Mouse (Mus musculus): ENCODE measurements around the gene Tmem120b. TPM values are rescaled to one million over a fixed set of nuclear protein-coding genes. Genes with fewer than 3 reads are reported as not detected.

The Tmem120b gene
- polyA plus RNA-seq (2012; rRNA removed), result 1.6 and 3.3 TPM in 2 replicates

- Histone ChIP-seq H3K27me3 (ENCODE audit: control insufficient read depth, insufficient read depth, low read length) (no peaks in the 10 kb centered on the region), H3K4me1 (ENCODE audit: control insufficient read depth, insufficient read depth, insufficient read length, low read length) (no peaks in the 10 kb centered on the region), H3K36me3 (ENCODE audit: control insufficient read depth, insufficient read depth, low read length) (no peaks in the 10 kb centered on the region), H3K27ac (ENCODE audit: insufficient read depth, low read depth, low read length) (no peak within 1 kb of the TSS), H3K4me3 (ENCODE audit: low read depth, low read length) (no peak within 1 kb of the TSS)
- WGBS, result 82% methylated on average over 12 of the region's 12 CpGs
- no peak for TF ChIP-seq POLR2A (IDR thresholded peaks at IDR 0.05; ENCODE audit: low read depth, low read length)
- TF ChIP-seq CTCF (IDR thresholded peaks at IDR 0.05; ENCODE audit: extremely low read depth, insufficient read length, insufficient replicate concordance, low read depth, low read length), result no peak
Observed at GRCm38 (mm10) chr5:123068115-123068514, at the start of gene Tmem120b. Gene Tmem120b (plus strand): TSS chr5:123068415.

DNA sequence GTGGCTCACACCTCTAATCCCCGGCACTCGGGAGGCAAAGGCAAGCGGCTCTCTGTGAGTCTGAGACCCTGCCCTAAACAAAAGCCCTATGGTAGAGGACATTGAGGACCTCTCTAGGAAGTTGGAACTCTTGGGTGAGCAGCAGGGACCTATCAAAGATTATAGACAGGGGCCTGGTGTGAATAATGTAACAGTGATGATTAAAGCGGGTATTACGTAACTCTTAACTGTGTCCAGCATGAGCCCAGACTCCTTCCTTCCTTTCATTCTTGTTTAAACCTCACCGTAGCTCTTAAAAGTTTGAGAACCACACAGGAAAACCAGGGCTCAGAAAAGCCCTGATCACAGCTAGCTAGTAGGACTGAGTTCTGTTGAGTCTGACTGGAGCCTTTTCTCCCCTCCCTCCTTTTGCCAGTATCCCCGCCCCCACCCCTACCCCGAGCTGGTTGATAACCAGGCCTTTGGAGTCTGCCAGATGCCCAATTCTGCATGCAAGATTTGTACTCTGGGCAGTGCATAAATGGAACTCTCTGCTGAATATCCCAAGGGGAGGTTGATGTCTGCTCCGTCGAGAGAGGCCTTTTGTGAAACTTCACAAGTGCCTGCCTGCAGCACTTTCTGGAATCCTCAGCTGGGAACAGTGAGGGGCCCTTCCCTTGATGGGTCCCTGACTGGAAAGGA is 48.7 kb upstream of the Tmem120b start:
- H3K27ac ChIP-seq (ENCODE audit: insufficient read depth, low read depth, low read length), result peak overlapping the region; percentile 32

GRCm38 (mm10) chr5:123020426-123020825 is 47.8 kb upstream of the Tmem120b start:
- H3K4me1 ChIP-seq (ENCODE audit: control insufficient read depth, insufficient read depth, insufficient read length, low read length), result peaks cover 15% of the 10 kb centered on the region
- no peak overlapping the region for H3K4me3 ChIP-seq (ENCODE audit: low read depth, low read length)
- 86% methylated on average over 5 of the region's 5 CpGs for WGBS
- 0 out of 2 replicates have a peak, but pooled peaks cover 1% of the 10 kb centered on the region for H3K36me3 ChIP-seq (ENCODE audit: control insufficient read depth, insufficient read depth, low read length)
- no peak overlapping the region for H3K27ac ChIP-seq (ENCODE audit: insufficient read depth, low read depth, low read length)
- no peak for TF ChIP-seq POLR2A (IDR thresholded peaks at IDR 0.05; ENCODE audit: low read depth, low read length)
- TF ChIP-seq CTCF (IDR thresholded peaks at IDR 0.05; ENCODE audit: extremely low read depth, insufficient read length, insufficient replicate concordance, low read depth, low read length), result no peak
- no peaks in the 10 kb centered on the region for H3K27me3 ChIP-seq (ENCODE audit: control insufficient read depth, insufficient read depth, low read length)

More for the DNA sequence above, 48.7 kb upstream of the Tmem120b start:
- Histone ChIP-seq H3K4me1 (ENCODE audit: control insufficient read depth, insufficient read depth, insufficient read length, low read length) (peaks cover 13% of the 10 kb centered on the region), H3K4me3 (ENCODE audit: low read depth, low read length) (no peak overlapping the region), H3K27me3 (ENCODE audit: control insufficient read depth, insufficient read depth, low read length) (no peaks in the 10 kb centered on the region), H3K36me3 (ENCODE audit: control insufficient read depth, insufficient read depth, low read length) (0 out of 2 replicates have a peak, but pooled peaks cover 1% of the 10 kb centered on the region)
- 64% methylated on average over 10 of the region's 10 CpGs for WGBS
- no peak for TF ChIP-seq CTCF (IDR thresholded peaks at IDR 0.05; ENCODE audit: extremely low read depth, insufficient read length, insufficient replicate concordance, low read depth, low read length)
- no peak for TF ChIP-seq POLR2A (IDR thresholded peaks at IDR 0.05; ENCODE audit: low read depth, low read length)

DNA sequence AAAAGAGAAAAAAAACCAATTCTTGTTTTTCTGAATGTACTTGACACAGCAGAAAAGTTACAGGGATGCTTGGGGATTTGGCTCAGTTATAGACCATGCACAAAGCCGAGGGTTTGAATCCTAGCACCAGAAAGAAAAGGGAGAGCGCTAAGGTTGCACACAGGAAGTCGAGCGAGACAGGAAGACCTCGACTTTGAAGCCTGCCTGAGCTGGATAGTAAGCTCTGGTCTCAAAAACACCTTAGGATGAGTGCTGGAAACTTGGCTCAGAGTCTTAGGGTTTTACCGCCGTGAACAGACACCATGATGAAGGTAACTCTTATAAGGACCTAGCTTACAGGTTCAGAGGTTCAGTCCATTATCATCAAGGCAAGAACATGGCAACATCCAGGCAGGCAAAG is 46.8 kb upstream of the Tmem120b start:
- Histone ChIP-seq H3K27ac (ENCODE audit: insufficient read depth, low read depth, low read length) (no peak overlapping the region), H3K36me3 (ENCODE audit: control insufficient read depth, insufficient read depth, low read length) (0 out of 2 replicates have a peak, but pooled peaks cover 1% of the 10 kb centered on the region), H3K4me1 (ENCODE audit: control insufficient read depth, insufficient read depth, insufficient read length, low read length) (peaks cover 19% of the 10 kb centered on the region), H3K4me3 (ENCODE audit: low read depth, low read length) (no peak overlapping the region), H3K27me3 (ENCODE audit: control insufficient read depth, insufficient read depth, low read length) (no peaks in the 10 kb centered on the region)
- 85% methylated on average over 7 of the region's 7 CpGs for WGBS
- TF ChIP-seq POLR2A (IDR thresholded peaks at IDR 0.05; ENCODE audit: low read depth, low read length), result no peak
- TF ChIP-seq CTCF (IDR thresholded peaks at IDR 0.05; ENCODE audit: extremely low read depth, insufficient read length, insufficient replicate concordance, low read depth, low read length), result no peak

- no peak overlapping the region; the same call in 1 of the 2 replicates for H3K27ac ChIP-seq (ENCODE audit: insufficient read depth, low read depth, low read length)
- TF ChIP-seq CTCF (IDR thresholded peaks at IDR 0.05; ENCODE audit: extremely low read depth, insufficient read length, insufficient replicate concordance, low read depth, low read length) (no peak), POLR2A (IDR thresholded peaks at IDR 0.05; ENCODE audit: low read depth, low read length) (no peak)
- 0 out of 2 replicates have a peak, but pooled peaks cover 1% of the 10 kb centered on the region for H3K36me3 ChIP-seq (ENCODE audit: control insufficient read depth, insufficient read depth, low read length)
- peaks cover 24% of the 10 kb centered on the region for H3K4me1 ChIP-seq (ENCODE audit: control insufficient read depth, insufficient read depth, insufficient read length, low read length)
- no peaks in the 10 kb centered on the region for H3K27me3 ChIP-seq (ENCODE audit: control insufficient read depth, insufficient read depth, low read length)
- H3K4me3 ChIP-seq (ENCODE audit: low read depth, low read length), result no peak overlapping the region
- WGBS, result 61% methylated on average over 6 of the region's 6 CpGs
Observed at GRCm38 (mm10) chr5:123023049-123023448, 45.2 kb upstream of the Tmem120b start.

DNA sequence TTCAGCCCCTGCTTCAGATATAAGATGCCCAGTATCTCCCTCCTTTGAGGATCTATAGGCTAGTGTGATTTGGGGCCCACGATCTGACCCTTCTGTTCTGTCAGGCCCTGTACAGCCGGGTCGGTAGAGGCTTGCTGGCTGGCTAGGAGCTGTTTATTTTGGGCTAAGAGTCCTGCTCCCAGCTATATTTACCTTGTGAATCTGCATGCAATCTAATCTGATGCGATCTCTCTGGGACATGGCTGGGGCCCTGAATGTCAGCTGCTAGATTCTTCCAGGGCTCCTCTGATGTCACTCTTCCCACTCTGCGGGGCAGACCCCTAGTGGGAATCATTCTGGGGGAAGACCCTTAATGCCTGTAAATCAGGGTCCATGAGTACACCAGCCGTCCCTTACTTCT is 43.9 kb upstream of the Tmem120b start:
- peaks cover 4% of the 10 kb centered on the region for H3K36me3 ChIP-seq (ENCODE audit: control insufficient read depth, insufficient read depth, low read length)
- WGBS, result 87% methylated on average over 6 of the region's 6 CpGs
- TF ChIP-seq CTCF (IDR thresholded peaks at IDR 0.05; ENCODE audit: extremely low read depth, insufficient read length, insufficient replicate concordance, low read depth, low read length) (no peak), POLR2A (IDR thresholded peaks at IDR 0.05; ENCODE audit: low read depth, low read length) (no peak)
- H3K4me1 ChIP-seq (ENCODE audit: control insufficient read depth, insufficient read depth, insufficient read length, low read length), result peaks cover 22% of the 10 kb centered on the region
- no peak overlapping the region for H3K4me3 ChIP-seq (ENCODE audit: low read depth, low read length)
- H3K27ac ChIP-seq (ENCODE audit: insufficient read depth, low read depth, low read length), result no peak overlapping the region
- H3K27me3 ChIP-seq (ENCODE audit: control insufficient read depth, insufficient read depth, low read length), result no peaks in the 10 kb centered on the region

DNA sequence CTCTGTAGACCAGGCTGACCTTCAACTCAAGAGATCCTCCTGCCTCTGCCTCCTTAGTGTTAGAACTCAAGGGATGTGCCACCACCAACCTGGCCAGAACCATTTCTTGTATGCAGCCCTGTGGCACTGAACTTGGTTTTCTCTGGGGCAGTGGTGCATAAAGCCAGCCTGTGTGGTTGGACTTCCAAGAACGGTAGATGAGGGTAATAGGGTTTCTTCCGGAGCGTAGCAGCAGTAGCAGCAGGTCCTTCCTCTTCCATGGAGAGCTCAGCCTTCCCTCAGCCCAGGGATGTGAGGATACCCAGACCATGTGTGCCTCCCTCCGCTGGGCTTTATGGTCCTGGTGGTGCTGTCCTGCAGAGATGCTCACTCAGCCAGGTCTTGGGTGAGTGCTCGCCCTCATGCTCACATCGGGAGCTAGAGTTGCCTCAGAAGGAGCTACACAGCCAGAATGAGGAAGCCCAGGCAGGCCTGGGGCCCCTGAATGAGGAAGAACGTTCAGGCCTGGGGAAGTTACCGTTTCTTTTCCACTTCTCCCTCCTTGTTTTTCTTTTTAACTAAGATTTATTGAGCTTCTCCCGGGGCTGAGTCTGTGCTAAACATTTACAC is 43.1 kb upstream of the Tmem120b start:
- WGBS, result 69% methylated on average over 9 of the region's 9 CpGs
- Histone ChIP-seq H3K27me3 (ENCODE audit: control insufficient read depth, insufficient read depth, low read length) (no peaks in the 10 kb centered on the region), H3K4me3 (ENCODE audit: low read depth, low read length) (no peak overlapping the region), H3K27ac (ENCODE audit: insufficient read depth, low read depth, low read length) (peak overlapping the region; percentile 47), H3K4me1 (ENCODE audit: control insufficient read depth, insufficient read depth, insufficient read length, low read length) (peaks cover 22% of the 10 kb centered on the region), H3K36me3 (ENCODE audit: control insufficient read depth, insufficient read depth, low read length) (peaks cover 8% of the 10 kb centered on the region)
- TF ChIP-seq CTCF (IDR thresholded peaks at IDR 0.05; ENCODE audit: extremely low read depth, insufficient read length, insufficient replicate concordance, low read depth, low read length) (no peak), POLR2A (IDR thresholded peaks at IDR 0.05; ENCODE audit: low read depth, low read length) (no peak)

All from small intestine, adult 2 months (tissue).